Mouse (Mus musculus): ENCODE measurements around the gene Cox8a. TPM values are rescaled to one million over a fixed set of nuclear protein-coding genes. Genes with fewer than 3 reads are reported as not detected.

The Cox8a gene
- polyA plus RNA-seq, 1 experiment from 2014 or later: 1,740 TPM

DNA sequence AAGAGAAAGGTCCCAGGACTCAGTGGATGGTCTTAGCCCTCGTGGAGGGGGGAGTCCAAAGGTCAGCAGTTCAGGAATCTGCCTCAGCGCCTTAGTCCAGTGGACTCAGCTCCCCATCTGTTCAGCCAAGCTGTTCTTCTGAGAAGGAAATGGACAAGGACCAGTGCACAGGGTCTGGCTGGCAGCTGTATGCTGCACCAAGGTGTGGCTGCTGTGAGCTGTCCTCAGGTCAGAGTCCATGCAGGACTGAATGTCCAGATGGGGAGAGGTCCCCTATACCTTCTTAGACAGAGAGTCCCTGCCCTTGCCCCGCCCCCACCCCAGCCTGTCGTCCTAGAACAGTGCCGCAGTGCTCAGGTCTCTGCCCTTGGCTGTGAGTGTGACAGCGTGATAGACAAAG is 25.8 kb downstream of the Cox8a start:
- ChIA-PET POLR2A (interaction anchor here (0.5 to 1.5 kb wide), 7 partner anchors 10 to 126 kb away, joined by 3 to 4 read pairs (median 3); no protein-coding TSS in a partner anchor), CTCF (interaction anchor here (0.9 to 8.0 kb wide), 3 partner anchors 11 to 136 kb away, joined by 3 to 51 read pairs (median 3); no protein-coding TSS in a partner anchor)
- DNase-seq (ENCODE audit: low read depth, low spot score): no peak
- no peak for ATAC-seq
- no peaks in the 10 kb centered on the region for H3K27me3 ChIP-seq
- in situ Hi-C loops (cut with MboI; ENCODE audit: low pct_unique_long_range_greater_than_20kb): no loop called here
- TF ChIP-seq CTCF (IDR thresholded peaks at IDR 0.05): no peak

DNA sequence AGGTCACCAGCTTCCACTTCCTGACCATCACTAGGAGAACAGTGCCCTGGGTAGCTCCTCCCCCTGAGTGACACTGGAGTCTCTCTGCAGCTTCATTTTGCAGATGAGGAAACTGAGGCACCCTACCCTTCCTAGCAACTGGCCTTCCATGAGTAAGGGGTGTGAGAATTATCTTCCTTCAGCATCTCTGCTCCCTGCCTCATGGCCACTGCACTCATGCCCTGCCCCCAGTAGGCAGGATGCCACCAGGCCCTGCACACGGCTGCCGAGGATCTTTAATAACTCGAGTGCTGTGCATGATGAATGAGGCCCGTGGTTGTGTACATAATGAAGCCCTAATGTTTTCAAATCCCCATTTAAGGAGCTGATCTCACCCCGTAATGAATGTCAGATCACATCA is 26.4 kb downstream of the Cox8a start:
- ChIA-PET CTCF (interaction anchor here (0.9 to 8.0 kb wide), 3 partner anchors 11 to 135 kb away, joined by 3 to 51 read pairs (median 3); no protein-coding TSS in a partner anchor), POLR2A (interaction anchor here (0.5 to 1.5 kb wide), 5 partner anchors 9 to 123 kb away, joined by 3 to 5 read pairs (median 3); no protein-coding TSS in a partner anchor)
- in situ Hi-C loops (cut with MboI; ENCODE audit: low pct_unique_long_range_greater_than_20kb): no loop called here
- no peak for ATAC-seq
- no peak for TF ChIP-seq CTCF (IDR thresholded peaks at IDR 0.05)
- no peak for DNase-seq (ENCODE audit: low read depth, low spot score)
- no peaks in the 10 kb centered on the region for H3K27me3 ChIP-seq

DNA sequence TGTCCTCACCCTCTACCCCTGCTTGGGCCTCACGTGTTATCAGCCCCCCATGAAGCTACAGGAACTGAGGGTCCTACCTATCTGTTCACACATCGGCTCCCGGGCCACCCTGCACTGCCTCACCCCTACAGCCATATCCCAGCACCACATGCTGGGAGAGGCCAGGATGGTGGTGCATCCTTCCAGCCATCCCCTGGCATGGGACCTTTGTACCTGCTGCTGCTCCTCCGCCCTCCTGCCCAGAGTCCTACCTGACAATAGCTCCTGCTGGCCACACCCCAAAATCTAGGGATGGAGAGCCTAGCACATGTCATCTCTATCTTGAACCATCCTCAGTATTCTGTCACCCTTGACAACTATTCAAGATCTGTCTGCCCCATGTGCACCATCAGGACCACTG is 28.4 kb downstream of the Cox8a start:
- ATAC-seq (no peak), DNase-seq (ENCODE audit: low read depth, low spot score) (no peak)
- CTCF ChIA-PET: interaction anchor here (8.0 kb wide), 1 partner anchor 9 kb away, joined by 51 read pairs; no protein-coding TSS in a partner anchor
- in situ Hi-C loops (cut with MboI; ENCODE audit: low pct_unique_long_range_greater_than_20kb): no loop called here
- H3K27me3 ChIP-seq: no peaks in the 10 kb centered on the region
- no peak for TF ChIP-seq CTCF (IDR thresholded peaks at IDR 0.05)
- POLR2A ChIA-PET: no interaction called here

DNA sequence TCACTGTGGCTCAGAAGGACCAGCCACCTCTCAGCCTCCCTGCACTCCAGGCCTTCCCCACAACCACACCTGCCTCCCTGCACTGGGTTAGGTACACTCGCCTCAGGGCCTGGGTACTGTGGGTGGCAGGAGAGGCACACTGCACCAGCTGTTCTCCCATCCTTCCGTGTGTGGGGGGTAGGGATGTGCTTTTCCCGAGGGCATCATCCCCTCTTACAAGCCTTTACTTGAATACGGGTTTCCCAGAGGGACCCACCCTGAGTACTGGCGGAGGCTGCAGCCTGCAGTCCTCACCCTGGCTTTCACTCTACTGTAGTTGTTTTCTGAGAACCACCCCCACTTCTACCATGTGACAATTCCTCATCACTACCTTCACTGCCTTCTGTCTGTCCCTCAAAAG is 30.3 kb downstream of the Cox8a start:
- in situ Hi-C loops (cut with MboI; ENCODE audit: low pct_unique_long_range_greater_than_20kb): no loop called here
- ChIA-PET CTCF (no interaction called here), POLR2A (no interaction called here)
- no peak for TF ChIP-seq CTCF (IDR thresholded peaks at IDR 0.05)
- ATAC-seq: no peak
- no peaks in the 10 kb centered on the region for H3K27me3 ChIP-seq
- DNase-seq (ENCODE audit: low read depth, low spot score): no peak

DNA sequence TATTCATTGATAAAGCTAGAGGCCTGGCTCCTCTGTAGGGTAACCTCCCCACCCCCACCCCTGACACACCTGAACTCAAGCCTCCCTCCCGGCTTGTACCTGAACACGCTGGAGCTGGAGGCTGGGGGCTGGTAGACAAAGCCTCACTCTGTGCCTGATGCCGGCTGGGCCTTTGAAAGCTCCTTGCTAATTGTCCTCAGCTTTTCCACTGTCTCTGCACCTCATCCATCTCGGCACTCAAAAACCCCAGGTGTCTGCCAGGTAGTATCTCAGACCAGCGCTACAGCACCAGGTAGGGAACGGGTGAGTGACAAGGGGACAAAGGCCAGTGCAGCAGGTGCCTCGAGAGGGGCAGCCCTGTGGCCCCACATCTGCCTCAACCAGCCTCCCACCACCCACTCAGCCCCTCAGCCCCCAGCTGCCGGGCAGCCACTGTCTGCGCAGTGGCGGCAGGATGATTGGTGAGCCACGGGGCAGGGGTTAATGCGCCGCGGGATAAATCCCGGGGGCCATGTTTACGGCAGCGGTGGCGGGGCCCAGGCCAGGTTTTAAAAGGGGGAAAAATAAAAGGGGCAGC is 31.6 kb downstream of the Cox8a start:
- CTCF ChIA-PET: interaction anchor here (1.1 to 1.2 kb wide), 2 partner anchors 10 to 13 kb away, joined by 3 read pairs; no protein-coding TSS in a partner anchor
- in situ Hi-C loops (cut with MboI; ENCODE audit: low pct_unique_long_range_greater_than_20kb): no loop called here
- H3K27me3 ChIP-seq: no peaks in the 10 kb centered on the region
- TF ChIP-seq CTCF (IDR thresholded peaks at IDR 0.05): no peak
- ATAC-seq: no peak
- no peak for DNase-seq (ENCODE audit: low read depth, low spot score)
- POLR2A ChIA-PET: no interaction called here

DNA sequence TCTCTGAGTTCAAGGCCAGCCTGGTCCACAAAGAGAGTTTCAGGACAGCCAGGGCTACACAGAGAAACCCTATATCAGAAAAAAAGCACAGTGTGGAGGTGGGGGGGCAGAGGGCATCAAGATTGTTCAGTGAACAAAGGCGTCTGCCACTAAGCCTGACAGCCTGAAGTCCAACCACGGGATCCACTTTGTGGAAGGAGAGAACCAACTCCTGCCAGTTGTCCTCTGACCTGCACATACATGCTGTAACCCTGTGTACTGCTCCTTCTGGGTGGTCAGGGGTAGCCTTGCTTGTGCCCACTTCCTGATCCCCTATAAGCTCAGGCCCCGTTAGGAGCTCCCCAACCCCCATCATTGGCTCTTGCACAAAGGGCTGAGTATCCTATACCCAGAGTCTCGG is 32.4 kb downstream of the Cox8a start:
- no peak for DNase-seq (ENCODE audit: low read depth, low spot score)
- TF ChIP-seq CTCF (IDR thresholded peaks at IDR 0.05): no peak
- H3K27me3 ChIP-seq: no peaks in the 10 kb centered on the region
- POLR2A ChIA-PET: no interaction called here
- CTCF ChIA-PET: interaction anchor here (1.1 to 1.2 kb wide), 2 partner anchors 9 to 12 kb away, joined by 3 read pairs; no protein-coding TSS in a partner anchor
- ATAC-seq: no peak
- in situ Hi-C loops (cut with MboI; ENCODE audit: low pct_unique_long_range_greater_than_20kb): no loop called here

DNA sequence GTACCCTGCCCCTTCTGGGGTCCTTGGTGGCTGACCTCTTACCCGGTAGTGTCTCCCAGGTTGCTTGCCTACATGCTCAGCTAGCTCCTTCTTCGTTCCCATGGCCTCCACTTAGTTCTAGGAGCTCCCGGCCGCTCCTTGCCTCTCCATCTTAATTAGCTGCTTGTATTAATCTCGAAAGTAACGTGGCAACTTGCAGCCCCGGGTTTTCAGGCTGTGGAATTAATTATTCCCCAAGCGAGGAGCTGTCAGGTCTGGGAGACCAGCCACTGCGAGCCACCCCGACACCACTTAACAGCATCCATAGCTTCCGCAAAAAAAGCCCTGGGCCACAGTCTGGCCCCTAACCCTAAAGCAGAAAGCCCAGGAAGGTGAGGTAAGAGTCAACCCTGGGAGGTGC is 34.0 kb downstream of the Cox8a start:
- no peaks in the 10 kb centered on the region for H3K27me3 ChIP-seq
- ChIA-PET CTCF (no interaction called here), POLR2A (interaction anchor here (0.6 kb wide), 1 partner anchor 43 kb away, joined by 4 read pairs; no protein-coding TSS in a partner anchor)
- no peak for DNase-seq (ENCODE audit: low read depth, low spot score)
- no peak for ATAC-seq
- TF ChIP-seq CTCF (IDR thresholded peaks at IDR 0.05): no peak
- in situ Hi-C loops (cut with MboI; ENCODE audit: low pct_unique_long_range_greater_than_20kb): no loop called here

DNA sequence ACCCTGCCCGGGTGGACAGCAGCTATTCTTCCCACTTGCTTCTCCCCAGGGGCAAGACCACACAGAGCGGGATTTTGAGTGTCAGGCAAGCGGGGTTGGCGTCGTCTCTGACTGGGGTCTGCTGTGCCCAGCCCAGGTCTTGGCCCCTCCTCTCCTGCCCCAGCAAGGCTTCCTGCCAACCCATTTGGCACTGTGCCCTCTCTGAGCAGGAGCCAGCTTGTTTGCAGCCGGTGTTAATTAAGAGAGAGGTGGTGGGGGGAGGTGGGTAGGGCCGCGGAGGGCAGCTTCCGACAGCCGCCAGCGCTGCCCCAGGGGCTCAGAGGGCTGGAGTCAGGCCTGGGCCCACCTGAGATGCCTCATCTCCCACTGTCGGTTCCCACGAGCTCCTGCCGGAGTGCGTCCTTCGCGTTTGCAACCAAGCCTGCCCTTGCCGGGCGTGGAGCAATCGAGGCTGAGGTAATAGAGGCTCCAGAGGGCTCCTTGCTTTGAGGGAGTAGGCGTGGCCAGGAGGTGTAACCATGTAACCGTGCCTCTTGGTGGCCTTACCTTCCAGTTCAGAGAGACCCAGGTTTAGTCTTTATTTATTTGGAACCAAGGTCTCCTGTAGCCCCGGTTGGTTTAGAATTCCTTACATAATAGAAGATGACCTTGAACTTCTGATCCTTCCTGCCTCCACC is 35.0 kb downstream of the Cox8a start:
- no peak for TF ChIP-seq CTCF (IDR thresholded peaks at IDR 0.05)
- CTCF ChIA-PET: interaction anchor here (1.8 to 5.4 kb wide), 2 partner anchors 10 to 48 kb away, joined by 4 to 51 read pairs; no protein-coding TSS in a partner anchor
- no peak for ATAC-seq

DNA sequence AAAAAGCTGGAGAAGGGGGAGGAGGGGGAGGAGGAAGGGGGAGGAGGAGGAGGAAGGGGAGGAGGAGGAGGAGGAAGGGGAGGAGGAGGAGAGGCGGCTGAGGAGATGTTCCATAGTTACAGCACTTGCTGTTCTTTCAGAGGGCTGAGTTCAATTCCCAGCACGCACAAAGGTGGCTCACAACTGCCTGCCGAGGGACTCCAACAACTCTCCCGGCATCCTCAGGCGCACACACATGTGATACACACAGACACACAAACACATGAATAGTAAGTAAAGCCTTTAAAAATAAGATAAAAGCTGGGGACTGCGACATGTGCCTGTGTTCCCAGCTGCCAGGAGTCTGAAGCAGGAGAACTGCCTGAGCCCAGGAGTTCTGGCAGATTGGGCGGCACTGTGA is 35.9 kb downstream of the Cox8a start:
- no peak for DNase-seq (ENCODE audit: low read depth, low spot score)
- ATAC-seq: no peak
- in situ Hi-C loops (cut with MboI; ENCODE audit: low pct_unique_long_range_greater_than_20kb): no loop called here
- CTCF ChIA-PET: interaction anchor here (1.8 to 5.4 kb wide), 2 partner anchors 11 to 47 kb away, joined by 4 to 51 read pairs; no protein-coding TSS in a partner anchor
- no peaks in the 10 kb centered on the region for H3K27me3 ChIP-seq
- no peak for TF ChIP-seq CTCF (IDR thresholded peaks at IDR 0.05)
- POLR2A ChIA-PET: interaction anchor here (0.7 to 1.7 kb wide), 6 partner anchors 9 to 202 kb away, joined by 3 to 6 read pairs (median 4); partner anchors contain the start of gene Otub1

More for the DNA sequence above, 35.0 kb downstream of the Cox8a start:
- no peak for DNase-seq (ENCODE audit: low read depth, low spot score)
- H3K27me3 ChIP-seq: no peaks in the 10 kb centered on the region
- POLR2A ChIA-PET: interaction anchor here (1.0 to 1.7 kb wide), 4 partner anchors 9 to 23 kb away, joined by 3 to 5 read pairs (median 4); partner anchors contain the start of gene Otub1
- in situ Hi-C loops (cut with MboI; ENCODE audit: low pct_unique_long_range_greater_than_20kb): no loop called here

DNA sequence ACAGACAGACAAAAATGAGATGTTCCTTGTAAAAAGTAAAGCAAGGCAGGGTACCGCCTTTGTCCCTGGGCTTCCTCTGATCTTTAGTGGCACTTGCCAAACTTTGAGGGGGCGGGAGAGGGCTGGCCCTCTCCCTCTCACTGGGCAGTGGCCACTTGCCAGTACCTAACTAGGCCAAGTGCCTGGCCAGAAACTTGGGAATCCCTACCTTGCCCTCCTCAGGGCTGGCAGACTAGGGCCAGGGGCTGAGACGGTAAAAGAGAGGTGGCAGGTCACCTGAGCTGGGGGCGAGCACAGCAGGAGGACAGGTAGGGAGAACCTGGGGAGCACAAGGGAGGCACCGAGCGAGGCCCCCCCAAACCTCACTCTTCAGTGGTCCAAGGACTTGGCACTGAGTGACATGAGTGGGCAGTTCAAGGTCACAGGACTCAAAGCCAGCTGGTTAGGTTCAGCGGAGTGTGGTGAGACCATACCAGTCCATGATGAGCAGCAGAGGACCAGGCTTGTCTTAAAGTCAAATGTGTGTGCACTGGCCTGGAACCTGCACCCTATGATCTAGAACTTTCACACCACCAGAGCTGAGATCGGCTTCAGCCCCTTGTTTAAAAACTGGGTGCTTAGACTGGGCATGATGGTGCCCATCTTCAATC is 36.5 kb downstream of the Cox8a start:
- ChIA-PET POLR2A (interaction anchor here (0.7 to 1.7 kb wide), 7 partner anchors 9 to 202 kb away, joined by 3 to 6 read pairs (median 3); partner anchors contain the start of gene Otub1), CTCF (interaction anchor here (0.9 to 5.4 kb wide), 4 partner anchors 12 to 116 kb away, joined by 3 to 51 read pairs (median 4); no protein-coding TSS in a partner anchor)
- TF ChIP-seq CTCF (IDR thresholded peaks at IDR 0.05): no peak
- H3K27me3 ChIP-seq: no peaks in the 10 kb centered on the region
- no peak for DNase-seq (ENCODE audit: low read depth, low spot score)
- no peak for ATAC-seq
- in situ Hi-C loops (cut with MboI; ENCODE audit: low pct_unique_long_range_greater_than_20kb): no loop called here

Data from Patski (cell line).